Mouse (Mus musculus): ENCODE measurements around the gene Eml1. TPM values are rescaled to one million over a fixed set of nuclear protein-coding genes. Genes with fewer than 3 reads are reported as not detected.

Gene Eml1
- total RNA-seq, 1 experiment from 2014 or later, result not detected

DNA sequence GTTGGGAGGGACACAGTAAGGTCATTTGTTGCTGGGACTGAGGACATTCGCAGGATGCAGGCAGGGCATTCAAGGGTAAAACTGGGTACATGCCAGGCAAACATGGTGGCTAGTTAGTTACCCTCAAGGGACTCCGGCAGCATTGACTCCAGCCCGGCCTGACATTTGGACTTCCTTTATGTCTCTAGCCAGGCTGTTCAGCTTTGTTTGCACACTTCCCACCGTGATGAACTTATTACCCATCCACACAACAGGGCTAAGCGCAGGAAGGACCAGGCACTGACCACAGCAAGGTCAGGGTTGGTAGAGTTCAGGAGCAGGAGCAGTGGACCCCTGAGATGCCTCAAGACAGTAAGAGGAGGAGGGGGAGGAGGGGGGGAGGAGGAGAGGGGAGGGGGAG lies 1.8 kb upstream of the Eml1 start:
- no peak for ATAC-seq (replicated peaks; ENCODE audit: insufficient number of reproducible peaks, low FRiP score, low TSS enrichment, poor library complexity, severe bottlenecking)

DNA sequence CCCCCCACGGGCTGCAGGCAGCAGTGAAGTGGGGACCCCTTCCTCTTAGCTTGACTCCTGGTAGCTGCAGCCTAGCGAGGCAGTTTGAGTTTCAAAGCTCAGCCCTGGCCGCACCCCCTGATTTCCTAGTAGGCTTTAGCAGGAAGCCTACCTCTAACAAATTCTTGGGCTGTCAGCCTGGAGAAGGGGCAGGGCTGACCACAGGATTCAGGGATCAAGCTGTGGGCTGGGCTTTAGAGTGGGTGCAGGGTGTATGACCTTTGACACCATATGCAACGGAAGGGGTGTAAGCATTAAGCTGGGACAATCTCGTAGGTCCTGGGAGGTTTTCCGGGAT lies 640 bp downstream of the Eml1 start:
- ATAC-seq (replicated peaks; ENCODE audit: insufficient number of reproducible peaks, low FRiP score, low TSS enrichment, poor library complexity, severe bottlenecking), result no peak

DNA sequence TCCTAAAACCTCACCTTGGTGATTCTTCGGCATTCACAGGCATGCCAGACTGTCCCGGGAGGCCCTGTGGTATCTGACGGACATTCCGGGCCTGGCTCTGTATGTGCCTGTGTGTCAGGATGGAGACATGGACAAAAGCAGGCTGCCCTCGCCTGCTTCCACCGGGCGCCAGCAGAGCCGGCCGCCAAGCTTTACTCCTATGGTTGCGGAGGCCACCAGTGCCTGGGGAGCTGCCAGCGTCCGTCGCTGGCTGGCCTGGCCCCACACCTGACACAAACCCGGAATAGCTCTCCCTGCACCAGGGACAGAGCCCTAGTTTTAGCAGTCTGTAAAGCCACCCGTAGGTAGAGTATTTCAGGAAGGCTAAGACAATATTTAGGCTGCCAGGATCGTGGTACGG lies 1.5 kb downstream of the Eml1 start:
- no peak for ATAC-seq (replicated peaks; ENCODE audit: insufficient number of reproducible peaks, low FRiP score, low TSS enrichment, poor library complexity, severe bottlenecking)

DNA sequence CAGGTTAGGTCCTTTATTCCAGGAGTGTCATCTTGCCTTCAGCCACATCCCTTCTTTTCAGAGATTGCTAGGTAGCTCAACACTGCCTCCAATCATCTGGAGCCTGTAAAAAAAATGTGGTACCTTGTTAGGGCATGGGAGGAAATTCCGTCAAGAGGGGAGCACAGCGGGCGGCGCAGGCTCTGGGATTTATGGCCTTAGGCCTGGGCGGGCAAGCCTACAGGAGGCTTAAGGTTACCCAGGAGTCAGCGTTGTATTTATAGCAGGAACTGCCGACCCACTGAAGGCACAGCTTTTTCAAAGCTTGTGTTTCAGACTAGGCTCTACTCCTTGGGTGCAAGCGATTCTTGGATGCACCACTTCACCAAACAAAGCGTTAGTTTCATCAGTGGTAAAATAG lies 2.9 kb downstream of the Eml1 start:
- ATAC-seq (replicated peaks; ENCODE audit: insufficient number of reproducible peaks, low FRiP score, low TSS enrichment, poor library complexity, severe bottlenecking), result no peak

DNA sequence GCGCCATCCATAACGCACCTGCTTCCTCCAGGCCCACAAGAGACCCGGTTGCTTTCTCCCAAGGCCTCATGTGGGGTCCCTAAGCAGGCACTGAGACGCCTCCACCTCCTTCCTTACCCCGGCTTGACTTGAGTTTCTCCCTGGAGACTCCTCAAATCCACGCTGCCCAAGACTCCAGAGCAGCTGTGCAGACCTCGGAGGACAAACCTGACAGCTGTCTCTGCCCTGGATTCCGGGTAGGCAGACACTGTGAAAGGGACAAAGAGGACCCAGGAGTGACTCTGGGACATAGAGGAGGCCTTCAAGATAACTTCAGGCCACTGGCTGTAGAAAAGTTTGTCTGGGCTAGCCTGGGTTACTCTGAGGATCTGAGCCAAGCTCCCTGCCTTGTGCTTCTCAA lies 3.9 kb downstream of the Eml1 start:
- no peak for ATAC-seq (replicated peaks; ENCODE audit: insufficient number of reproducible peaks, low FRiP score, low TSS enrichment, poor library complexity, severe bottlenecking)

DNA sequence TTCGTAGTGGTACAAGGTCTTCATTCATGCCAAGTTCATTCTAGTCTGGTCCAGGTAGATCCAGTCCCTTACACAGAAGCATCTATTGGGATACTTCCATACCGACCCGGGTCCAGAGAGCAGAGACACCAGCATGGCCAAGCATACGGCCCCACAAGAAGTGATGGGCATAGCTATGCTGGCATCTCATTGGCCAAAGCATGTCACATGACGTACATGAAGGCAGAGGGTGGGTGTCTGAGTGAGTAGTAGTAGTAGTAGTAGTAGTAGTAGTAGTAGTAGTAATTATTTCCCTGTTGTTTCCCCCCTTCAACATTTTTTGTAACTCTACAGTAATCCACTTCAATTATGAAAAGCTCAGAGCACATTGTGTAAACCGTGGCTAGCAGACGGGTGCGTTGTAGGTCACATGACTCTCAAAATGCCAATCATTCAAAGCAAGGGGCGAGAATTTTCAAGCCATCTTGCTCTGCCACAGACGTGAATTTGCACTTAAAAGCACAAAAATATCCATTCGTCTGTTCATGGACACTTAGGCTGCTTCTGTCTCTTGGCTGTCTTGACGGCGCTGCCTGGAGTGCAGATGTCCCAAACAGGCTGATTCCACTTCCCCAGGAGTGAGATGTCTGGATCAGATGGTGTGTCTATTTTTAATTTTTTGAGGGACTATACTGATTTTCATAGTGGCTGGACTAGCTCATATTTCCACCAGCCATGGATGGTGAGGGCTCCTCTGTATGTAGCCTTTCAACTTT lies 7.8 kb downstream of the Eml1 start:
- no peak for ATAC-seq (replicated peaks; ENCODE audit: insufficient number of reproducible peaks, low FRiP score, low TSS enrichment, poor library complexity, severe bottlenecking)

DNA sequence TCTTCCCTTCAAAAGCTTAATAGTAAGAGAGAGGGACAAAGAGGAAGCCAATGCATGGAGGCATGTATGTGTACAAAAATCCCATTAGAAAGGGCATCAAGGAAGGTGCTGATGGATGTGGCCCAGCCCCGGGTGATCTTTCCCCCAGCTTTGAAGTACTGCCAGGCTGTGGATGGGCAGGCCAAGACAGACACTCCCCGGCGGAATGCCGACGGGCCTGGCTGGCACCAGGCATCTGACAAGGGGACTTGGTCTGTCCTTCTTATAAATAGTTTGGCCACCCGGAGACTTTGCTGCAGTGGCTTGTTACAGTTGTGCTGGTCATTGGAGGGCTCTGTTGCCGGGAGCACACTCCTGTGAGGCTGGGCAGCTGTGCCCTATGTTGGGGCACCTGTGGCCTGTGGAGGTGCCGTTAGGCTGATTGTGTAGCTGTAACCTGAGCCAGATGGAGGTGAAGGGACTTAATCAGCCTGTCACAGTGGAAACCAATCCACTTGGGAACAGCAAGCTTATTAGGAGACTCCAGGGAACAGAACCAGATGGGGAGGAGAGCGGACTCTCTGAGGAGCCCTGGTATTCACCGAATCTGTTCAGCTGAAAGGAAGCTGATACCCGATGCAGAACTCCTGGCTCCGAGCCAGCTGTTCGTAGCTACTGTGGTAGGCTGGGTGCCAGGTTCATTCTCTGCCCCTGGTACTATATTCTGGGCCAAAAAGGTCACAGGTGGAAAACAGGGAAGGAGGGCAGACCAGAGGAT lies 15.9 kb downstream of the Eml1 start:
- no peak for ATAC-seq (replicated peaks; ENCODE audit: insufficient number of reproducible peaks, low FRiP score, low TSS enrichment, poor library complexity, severe bottlenecking)

DNA sequence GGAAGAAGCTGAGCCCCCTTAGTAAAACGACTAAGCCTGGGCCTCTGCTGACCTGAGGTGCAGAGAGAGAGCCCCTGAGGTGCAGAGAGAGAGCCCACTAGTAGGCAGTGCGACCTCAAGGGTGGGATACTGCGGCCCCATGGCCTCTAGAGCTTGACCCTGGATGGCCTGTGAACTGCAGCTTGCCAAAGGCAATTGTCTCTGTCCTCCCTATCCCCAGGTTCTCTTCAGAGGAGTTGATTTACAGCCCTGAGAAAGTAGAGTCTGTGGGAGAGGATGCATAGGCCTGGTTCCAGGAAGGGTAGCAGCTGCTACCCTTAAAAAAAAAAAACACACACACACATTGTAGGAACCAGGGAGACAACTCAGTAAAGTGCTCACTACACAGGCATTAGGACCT lies 19.0 kb downstream of the Eml1 start:
- ATAC-seq (replicated peaks; ENCODE audit: insufficient number of reproducible peaks, low FRiP score, low TSS enrichment, poor library complexity, severe bottlenecking), result no peak

DNA sequence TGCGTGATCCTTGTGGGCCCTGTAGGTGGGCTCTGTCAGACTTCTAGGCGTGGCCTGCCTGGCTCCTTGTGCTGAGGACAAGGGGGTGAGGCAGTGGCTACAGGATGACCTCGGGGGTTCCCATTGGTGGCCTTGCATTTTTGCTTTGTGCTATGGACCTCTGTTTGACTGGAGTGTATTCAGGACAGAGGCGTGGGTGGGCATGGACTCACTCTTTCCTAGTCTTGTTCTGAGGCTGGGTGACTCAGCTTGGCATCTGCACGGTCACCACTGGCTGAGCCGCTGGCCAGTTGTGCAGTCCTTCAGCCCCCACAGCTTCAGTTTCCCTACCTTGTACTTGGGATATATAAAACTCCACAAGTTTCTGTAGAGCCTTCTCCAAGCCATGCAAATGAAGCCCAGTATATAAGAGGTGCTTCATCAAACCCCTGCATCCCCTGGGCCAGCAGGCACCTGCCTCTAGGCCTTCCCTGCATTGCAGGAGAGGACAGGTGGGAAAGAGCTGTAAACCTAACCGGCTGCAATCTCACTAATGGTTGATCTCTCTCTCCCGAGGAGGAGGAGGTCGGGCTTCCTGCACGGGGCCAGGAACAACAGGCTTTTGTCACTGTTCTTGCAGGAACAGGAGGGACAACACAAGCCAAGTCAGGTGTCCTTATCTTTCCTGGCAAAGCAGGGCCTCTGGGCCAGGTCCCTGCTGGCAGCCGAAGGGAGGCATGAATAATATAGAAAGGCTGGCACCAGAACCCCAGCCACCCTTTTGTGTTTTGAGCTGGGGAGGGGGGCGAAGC lies 21.7 kb downstream of the Eml1 start:
- ATAC-seq (replicated peaks; ENCODE audit: insufficient number of reproducible peaks, low FRiP score, low TSS enrichment, poor library complexity, severe bottlenecking), result no peak

DNA sequence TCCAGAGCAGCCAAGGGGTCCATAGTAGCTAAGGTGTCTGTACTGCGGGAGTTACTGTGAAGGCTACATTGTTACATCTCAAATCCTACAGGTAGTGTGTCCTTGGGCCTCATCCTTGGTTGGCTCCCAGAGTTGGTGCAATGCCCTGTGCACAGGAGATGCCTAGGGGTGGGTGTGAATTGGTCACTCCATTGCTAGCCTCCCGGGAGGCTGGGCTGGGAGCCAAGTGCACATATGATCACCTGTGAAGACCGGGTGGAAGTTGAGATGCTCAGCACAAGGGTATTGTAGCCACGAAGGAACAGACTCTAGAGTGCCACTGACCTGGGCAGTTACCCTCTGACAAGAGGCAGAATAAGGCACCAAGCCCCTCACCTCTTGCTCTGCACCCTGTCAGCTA lies 22.3 kb downstream of the Eml1 start:
- ATAC-seq (replicated peaks; ENCODE audit: insufficient number of reproducible peaks, low FRiP score, low TSS enrichment, poor library complexity, severe bottlenecking), result no peak

DNA sequence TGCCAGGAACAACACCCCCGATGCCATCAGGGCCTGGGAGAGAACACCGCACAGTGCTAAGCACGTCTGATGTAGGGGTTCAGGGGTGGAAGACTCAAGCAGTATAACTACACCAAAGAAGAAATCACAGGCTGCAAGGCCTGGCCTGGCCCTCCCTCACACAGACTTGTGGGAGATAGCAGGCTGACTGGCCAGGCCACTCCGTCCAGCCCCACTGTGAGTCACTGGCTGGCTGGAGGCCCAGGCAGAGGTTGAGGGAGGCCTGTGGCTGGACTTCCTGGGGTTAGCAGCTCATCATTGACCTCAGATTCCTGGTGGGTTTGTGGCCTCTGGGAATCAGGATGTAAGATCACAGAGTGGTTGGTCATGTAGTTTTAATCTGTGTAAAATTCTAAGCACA lies 22.9 kb downstream of the Eml1 start:
- ATAC-seq (replicated peaks; ENCODE audit: insufficient number of reproducible peaks, low FRiP score, low TSS enrichment, poor library complexity, severe bottlenecking), result no peak

DNA sequence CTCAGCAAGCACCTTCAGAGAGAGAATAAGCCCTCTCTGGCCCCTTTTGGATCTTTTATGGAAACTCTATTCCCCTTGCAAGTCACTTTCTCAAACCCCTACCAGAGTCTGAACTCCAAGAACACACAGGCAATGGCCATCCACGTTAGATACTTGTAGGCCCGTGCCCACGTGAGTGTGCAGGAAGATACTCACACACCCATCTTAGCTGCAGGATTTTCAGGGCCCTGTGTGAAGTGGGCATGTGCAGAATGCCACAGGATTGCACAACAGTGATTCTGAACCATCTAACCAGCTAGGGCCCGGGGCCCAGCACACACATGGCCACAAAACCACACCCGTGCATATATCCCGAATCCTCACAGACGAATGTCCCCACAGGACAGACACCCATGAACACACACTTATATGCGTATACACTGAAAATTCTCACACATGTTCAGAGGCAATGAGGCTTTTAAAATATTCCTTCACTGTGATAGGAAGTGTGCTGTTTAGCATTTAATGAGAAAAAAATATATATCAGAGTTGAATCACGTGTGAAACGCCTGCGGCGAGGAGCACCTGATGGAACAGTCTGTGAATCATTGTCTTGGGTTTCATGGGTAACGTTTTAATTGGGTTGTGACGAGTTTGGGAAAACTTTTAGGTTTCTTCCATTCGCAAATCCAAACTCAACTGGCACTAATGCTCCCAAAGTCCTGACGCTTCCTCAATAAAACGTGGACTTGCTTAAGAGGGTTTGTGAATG lies 24.0 kb downstream of the Eml1 start:
- no peak for ATAC-seq (replicated peaks; ENCODE audit: insufficient number of reproducible peaks, low FRiP score, low TSS enrichment, poor library complexity, severe bottlenecking)

DNA sequence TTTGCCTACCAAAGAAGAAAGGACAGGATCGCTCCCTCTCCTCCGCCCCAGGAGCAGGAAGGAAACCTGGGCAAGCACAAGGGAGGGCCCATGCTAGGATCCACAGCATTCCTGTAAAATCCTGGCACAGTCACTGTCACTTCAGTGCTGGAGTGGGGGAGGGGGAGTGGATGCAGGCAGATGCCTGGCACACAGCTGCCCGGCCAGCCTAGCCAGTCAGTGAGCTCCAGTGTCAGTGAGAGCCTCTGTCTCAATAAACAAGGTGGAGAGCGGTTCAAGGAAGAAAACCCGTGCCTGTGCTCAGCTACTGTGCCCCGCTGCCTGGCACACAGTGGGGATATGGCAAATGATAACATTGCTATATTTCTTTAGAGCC lies 24.5 kb downstream of the Eml1 start:
- ATAC-seq (replicated peaks; ENCODE audit: insufficient number of reproducible peaks, low FRiP score, low TSS enrichment, poor library complexity, severe bottlenecking), result no peak

DNA sequence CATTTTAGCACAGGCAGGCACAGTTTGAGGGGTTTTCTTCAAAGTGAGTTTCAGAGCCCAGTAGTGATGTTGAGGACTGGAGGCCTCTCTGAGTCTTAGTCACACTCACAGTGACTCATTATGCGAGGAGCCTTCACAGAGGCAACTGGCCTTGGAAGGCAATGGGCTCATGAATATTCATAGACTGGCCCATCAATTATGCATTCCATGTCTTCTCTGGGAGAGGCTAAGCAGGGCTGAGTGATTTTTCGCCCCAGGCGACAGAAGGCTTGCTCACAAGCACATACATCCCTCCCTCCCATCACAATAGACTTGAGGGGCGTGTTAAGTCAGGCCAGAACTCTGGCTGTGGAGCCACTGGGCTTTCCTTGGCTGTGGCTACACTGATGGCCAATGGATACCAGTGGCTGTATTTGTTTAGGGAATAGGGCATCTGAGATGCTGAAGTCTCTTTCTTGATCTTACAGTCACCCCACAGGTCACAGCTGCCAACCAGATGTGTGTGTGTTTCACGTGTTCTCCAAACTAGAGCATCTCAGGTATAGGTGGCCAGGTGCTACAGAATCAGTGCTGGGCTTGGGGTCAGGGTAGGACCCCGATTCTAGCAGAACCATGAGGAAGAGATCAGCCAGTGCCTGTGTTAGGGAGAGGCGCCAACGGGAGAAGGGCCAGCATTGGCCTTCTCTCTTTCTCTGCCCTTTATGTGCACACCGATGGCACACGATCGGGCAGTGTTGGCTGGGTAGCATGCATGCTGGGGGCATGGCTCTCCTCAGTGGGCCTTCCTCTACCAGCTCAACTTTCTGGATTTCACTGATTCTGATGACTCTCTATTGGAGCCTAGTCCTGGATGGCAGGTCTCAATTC lies 25.6 kb downstream of the Eml1 start:
- ATAC-seq (replicated peaks; ENCODE audit: insufficient number of reproducible peaks, low FRiP score, low TSS enrichment, poor library complexity, severe bottlenecking), result no peak

DNA sequence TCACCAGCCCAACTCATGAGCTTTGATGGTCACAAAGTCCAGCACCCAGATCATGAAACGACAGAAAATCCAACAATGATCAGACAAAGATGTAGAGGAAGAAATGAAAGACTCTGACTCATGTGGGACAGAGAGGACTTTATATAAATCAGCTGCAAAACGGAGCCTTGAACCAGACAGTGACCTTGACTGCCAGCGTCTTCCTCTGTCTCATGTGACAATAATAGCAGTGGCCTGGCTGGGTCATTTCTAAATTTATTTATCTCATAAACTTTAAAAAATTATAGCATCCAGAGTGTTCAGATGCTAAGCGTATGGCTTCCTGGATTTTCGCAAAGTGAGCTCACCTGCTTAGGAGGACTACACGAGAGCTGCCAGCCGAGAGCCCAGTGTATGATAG lies 27.9 kb downstream of the Eml1 start:
- ATAC-seq (replicated peaks; ENCODE audit: insufficient number of reproducible peaks, low FRiP score, low TSS enrichment, poor library complexity, severe bottlenecking), result no peak

DNA sequence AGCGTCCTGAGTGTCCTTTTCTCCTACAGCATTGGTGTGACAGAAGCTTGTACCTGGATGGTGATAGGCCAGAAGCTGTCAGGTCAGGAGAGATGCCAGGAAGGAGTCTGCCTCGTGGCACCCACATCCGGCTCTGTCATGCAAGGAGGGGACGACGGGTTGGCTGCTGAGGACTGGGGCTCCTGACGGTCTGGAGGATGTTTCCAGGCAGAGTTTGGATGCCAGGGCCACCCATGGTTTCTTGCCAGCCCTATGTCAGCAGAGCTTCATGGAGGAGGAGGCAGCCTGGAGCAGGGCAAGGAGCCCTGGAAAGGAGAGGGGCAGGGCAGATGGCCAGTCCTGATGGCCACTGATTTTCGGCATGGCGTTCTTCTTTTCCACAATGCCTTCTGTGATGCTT lies 28.4 kb downstream of the Eml1 start:
- no peak for ATAC-seq (replicated peaks; ENCODE audit: insufficient number of reproducible peaks, low FRiP score, low TSS enrichment, poor library complexity, severe bottlenecking)

DNA sequence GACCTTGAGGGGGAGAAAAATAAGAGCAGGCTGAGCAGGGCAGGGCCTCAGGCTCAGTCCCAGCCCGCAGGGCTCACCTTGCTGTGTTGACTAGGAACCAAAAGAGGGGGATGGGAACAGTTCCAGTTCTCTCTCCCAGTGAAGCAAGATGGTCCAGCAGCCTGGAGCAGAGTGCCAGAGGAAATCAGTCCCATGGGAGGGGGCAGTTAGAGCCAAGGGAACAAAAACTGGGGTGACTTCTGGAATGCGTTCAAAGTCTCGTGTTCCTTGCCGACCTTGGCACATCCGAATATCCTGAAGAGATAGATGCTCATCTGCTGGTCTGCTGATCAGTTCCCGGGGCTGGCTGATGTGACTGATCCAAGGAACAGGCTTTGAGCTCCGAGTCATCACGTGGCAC lies 30.2 kb downstream of the Eml1 start:
- ATAC-seq (replicated peaks; ENCODE audit: insufficient number of reproducible peaks, low FRiP score, low TSS enrichment, poor library complexity, severe bottlenecking), result no peak

DNA sequence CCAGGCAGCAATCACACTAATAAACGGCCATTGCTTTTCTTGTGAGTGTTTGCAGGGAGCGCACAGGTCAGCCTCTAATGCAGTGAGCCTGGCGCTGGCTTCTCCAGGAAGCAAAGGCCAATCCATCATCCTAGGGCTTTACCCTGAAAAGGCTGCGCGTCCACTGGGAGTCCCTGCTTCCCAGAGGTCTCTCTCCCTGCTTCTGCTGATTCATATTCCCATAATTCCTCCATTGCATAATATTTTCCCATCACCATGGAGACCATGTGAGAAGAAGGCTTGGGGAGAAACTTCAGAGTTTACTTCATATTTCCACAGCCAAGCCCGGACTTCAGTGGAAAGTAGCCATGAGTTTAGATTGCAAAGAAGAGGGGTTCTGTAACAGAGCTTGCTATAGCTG lies 33.2 kb downstream of the Eml1 start:
- no peak for ATAC-seq (replicated peaks; ENCODE audit: insufficient number of reproducible peaks, low FRiP score, low TSS enrichment, poor library complexity, severe bottlenecking)
